Mouse (Mus musculus) layer of hippocampus, postnatal 36 days (tissue): ENCODE results near the gene Ttll7. TPM values are rescaled to one million over a fixed set of nuclear protein-coding genes. Genes with fewer than 3 reads are reported as not detected.

Source experiments
- DNase-seq, 2 experiments: peaks; one replicate each; pipeline ENCODE4 v3.0.0; 2022
- total RNA-seq, 2 experiments: library from RNA; stranded (reverse); gene quantifications; 2 replicates each; pipeline ENCODE4 v1.2.3; 2021

Gene Ttll7
- total RNA-seq, 2 experiments from 2014 or later = 134 to 145 TPM

DNA sequence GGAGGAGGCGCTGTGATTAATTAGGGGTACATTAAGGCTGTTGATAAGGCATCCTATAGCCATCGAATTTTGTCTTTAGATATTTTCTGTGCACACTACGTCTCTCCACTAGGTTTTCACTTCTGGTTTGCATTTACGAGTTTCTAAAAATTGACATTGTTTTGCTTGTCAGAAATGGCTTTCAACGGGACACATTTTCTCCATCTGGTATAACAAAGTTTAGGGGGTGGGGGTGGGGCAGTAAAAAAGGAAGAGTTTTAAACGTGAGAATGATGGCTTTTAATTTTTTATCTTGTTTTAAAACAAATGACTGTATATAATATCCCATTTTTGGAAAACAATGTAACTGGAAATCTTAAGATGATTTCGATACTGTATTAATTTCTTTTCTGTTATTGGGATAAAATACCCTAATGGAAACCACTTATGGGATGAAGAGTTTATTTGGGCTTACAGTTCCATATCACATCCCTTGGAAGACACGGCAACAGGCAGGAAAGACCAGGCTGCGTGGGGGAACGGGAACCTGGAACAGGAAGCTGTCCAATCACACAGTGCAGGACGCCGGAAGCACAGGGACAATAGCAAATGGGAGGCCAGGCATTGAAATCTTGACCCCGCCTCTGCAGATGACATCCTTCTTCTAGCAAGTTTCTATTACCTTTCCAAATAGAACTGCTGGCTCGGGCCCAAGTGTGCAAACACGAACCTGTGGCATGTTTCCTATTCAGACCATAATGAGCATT, 142.7 kb downstream of the Ttll7 start:
- no peak for DNase-seq

DNA sequence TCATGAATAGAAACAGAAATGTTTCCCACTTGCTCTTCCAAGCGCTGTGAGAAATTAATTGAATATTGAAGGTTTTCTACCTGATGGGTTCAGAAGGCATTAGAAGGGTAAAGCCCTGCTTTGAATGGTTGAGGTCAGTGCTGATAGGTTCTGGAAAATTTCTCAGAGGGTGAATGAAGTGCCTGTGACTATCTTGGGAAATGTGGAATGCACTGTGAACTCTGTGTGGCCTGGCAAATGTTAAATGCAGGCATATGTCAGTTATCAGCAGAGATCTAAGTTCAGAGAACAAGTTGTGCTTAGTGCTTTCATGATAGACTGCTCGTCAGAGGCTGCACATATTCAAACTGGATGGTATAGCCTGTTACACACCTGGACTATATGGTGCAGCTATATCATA, 147.0 kb downstream of the Ttll7 start:
- no peak for DNase-seq

DNA sequence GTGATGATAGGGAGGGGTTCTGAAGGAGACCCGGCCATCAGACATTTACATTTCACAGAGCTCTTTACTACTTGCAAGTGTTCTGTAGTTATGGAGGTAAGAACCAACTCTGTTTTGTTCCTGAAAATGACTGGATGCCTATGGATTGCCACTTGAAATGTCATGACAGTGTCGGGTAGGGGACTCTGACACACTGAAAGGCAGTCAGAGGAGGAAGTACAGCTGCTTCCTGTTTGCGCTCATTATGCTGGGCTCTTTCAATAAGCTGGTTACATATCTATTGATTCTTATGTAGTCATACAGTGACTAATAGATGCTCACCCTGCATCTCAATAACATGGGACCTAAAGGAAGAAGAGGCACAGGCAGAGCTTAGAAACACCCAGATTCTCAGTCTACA, 148.8 kb downstream of the Ttll7 start:
- DNase-seq = no peak

DNA sequence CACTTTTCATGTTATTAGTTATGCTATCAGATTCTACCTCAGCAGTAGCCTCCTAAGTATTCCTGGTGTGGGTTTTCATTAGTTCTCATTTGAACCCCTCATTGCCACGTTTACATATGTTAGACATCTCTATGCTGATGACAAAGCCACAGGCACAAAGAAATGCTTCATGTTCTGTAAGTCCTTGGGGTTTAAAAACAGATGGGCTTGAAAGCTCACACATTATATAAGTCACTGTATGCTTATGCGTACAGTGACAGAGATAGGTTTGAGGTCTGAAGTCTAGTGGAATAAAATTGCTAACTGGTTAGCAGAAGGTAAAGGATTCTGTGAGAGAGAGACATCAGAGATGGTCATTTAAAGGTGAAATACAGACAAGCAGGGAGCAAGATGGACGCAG, 149.4 kb downstream of the Ttll7 start:
- no peak for DNase-seq

DNA sequence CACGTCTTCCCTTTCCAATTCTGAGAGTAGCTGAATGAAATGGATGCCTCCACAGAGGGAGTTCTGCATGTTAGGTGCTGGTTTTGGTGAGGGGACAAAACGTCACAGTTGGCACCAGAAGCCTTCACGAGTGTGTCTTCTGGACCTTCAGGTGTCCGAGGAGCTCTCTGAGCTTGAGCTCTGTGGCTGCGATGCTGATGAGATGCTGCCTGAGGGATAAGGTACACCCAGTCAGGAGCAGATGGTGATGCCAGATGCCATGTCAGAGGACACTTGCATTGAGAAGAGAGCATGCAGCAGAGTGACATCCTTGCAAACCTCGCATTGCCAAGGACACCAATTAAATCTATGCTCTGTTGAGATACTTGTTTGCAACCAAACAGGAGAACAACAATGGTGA, 164.3 kb downstream of the Ttll7 start:
- DNase-seq = no peak

DNA sequence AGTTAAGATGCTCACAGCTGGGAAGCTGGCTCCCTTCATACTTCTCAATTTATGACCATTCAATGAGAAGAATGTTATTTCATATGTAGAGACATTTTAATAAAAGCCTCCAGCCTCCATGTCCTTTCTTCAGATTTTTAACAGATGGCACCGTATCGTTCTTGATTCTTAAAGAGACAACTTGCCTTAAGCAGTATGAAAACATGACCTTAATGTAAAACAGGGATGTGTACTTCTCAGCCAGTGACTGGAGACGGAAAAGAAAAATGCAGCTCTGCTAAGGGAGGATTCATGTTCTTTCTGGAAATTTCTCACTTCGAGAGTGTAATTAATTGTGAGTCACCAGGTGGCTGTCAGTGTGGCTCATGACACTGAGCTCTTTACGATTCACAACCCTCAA, 167.3 kb downstream of the Ttll7 start:
- no peak for DNase-seq

DNA sequence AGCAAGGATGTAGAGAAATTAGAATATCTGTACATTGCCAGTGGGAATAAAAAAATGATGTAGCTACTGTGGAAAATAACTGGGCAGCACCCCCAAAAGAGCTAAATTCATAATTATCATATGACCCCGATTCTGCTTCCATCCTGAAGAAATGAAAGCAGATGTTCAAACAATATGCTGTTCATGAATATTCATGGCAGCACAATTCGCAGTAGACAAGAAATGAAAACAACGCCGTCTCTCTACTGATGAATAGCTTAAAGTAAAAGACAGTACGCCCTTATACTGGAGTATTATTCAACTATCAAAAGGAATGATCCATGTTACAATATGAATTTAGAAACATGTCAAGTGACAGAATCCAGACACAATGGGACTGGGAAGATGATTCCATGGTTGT, 174.1 kb downstream of the Ttll7 start:
- DNase-seq = no peak

DNA sequence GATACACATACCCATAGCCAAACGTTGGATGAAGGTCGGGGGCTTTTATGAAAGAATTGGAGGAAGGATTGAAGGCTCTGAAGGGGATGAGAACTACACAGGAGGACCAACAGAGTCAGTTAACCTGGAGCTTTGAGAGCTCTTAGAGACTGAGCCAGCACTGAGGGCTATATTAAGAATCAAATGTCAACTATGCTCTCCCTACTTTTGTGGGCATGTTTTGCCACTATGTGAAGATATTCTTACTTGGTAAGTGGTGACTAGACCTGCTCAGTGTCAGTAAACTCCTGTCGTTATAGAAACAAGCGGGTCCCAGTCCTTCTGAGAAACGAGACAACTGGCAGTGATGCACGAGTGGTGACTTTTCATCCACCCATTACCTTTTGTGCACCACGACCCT, 176.2 kb downstream of the Ttll7 start:
- DNase-seq = no peak

DNA sequence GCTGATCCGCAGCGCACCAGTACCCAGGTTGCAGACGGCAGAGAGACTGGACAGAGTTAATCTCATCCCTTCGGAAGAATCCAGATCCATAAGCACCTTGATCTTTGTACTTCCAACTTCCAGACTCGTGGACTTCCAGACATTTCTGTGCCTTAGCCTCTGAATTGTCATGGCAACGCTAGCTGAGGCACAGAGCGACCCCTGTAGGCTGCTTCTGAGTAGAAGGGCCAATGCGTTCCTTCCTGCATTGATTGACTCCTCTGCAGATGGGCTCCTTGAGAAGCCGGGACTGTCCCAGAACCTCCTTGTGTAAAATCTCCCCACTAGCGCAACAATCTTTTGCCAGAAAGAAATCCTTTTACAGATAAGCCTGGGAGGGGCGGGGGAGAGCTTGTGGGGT, 177.6 kb downstream of the Ttll7 start:
- DNase-seq = no peak

DNA sequence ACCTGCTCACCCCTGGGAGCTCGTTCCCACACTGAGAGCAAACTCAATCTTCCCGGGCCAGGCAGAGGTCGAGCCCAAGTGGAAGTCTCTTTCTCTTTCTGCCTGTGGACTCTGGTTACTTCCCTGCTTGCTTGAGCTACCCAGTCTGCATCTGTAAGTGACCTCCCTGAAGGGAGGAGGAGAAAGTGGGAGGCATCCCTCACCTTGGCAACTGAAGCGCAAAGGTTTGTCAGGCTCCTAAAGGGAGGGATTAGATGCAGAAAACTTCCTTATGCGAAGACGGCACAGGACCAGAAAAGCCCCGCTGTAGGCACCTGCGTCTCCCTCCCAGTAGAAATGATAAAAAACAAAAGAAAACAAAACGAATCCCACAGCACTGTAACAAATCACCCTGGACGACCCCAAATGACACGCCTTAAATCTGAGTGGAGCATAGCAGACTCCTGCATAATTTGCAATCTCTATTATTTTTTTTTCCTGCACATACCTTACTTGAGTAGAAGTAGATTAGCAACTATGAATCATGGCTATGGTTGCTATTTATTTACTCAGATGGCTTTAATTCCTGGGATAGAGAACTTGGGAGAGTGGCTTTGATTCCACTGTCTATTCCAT, 178.2 kb downstream of the Ttll7 start:
- DNase-seq = no peak

Other genes with a start within 250 kb of the Ttll7 start
- not detected for gene Dnase2b, start 236.8 kb upstream of the Ttll7 start, total RNA-seq
- gene 4930503B20Rik, start 201.1 kb upstream of the Ttll7 start, total RNA-seq = not detected
- not detected for gene Samd13, start 166.8 kb upstream of the Ttll7 start, total RNA-seq
- gene Prkacb, start 39.4 kb upstream of the Ttll7 start, total RNA-seq = 100 to 1,000 TPM; 252 to 256 TPM